Mouse (Mus musculus): ENCODE results near the gene Ncs1. TPM values are rescaled to one million over a fixed set of nuclear protein-coding genes. Genes with fewer than 3 reads are reported as not detected.

Gene Ncs1
- polyA plus RNA-seq (2015; fragmentation: Nextera tagmentation; extraction: Ambion mirVana) = 33.7 and 35.1 TPM in 2 replicates

DNA sequence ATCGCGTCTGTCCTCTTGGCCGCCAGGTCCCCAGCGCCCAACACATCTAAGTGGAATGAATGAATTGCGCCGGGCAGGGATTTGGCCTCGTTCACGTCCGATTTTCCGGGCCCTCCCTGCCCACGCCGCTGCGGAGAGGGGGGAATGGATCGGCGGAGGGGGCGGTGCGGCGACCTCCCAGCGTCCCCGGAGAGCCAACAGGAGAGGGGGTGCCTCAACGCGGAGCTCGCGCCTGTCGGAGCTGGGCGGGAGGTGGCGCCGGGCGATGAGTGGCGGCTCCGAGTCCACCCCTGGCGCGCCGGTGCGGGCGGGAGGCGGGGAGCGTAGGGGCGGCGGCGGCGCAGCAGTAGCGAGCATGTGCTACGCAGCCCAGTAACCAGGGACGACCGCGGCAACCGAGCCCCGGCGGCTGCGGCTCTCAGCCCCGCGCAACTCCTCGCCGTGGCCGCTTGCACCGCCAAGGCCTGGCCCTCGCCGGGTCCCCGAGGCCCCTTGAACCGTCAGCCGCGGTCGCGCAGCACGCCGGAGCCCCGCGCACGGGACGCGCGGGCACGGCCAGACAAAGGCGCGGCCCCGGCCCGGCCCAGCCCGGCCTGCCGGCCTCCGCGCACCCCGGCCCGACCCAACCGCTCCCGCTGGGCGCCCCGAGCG is at the start of gene Ncs1:
Gene Ncs1 (plus strand): TSS at position 333 of the 651 bp plus-strand sequence.
- WGBS = under 1% methylated on average over 79 of the region's 89 CpGs
- peaks cover 59% of the 10 kb centered on the region for H3K4me1 ChIP-seq (replicated peaks)
- peak; percentile 83 for ATAC-seq (replicated peaks; ENCODE audit: insufficient number of reproducible peaks, insufficient read depth, low FRiP score, low read depth)

GRCm38 (mm10) chr2:31198621-31199020 is 47.0 kb upstream of the Ncs1 start:
- Histone ChIP-seq H3K4me3 (no peak overlapping the region), H3K27me3 (no peaks in the 10 kb centered on the region), H3K9me3 (replicated peaks) (no peaks in the 10 kb centered on the region), H3K9ac (no peak overlapping the region), H3K4me2 (no peak overlapping the region), H3K27ac (peak overlapping the region; percentile 83), H3K4me1 (replicated peaks) (peaks cover 55% of the 10 kb centered on the region), H3K36me3 (peaks cover 30% of the 10 kb centered on the region; the same call in 1 of the 2 replicates)
- ATAC-seq (replicated peaks; ENCODE audit: insufficient number of reproducible peaks, insufficient read depth, low FRiP score, low read depth) = no peak
- 55% methylated on average over 4 of the region's 4 CpGs for WGBS

More for the DNA sequence above, at the start of gene Ncs1:
- peak within 1 kb of the TSS; percentile 85 for H3K27ac ChIP-seq
- H3K9ac ChIP-seq = peak within 1 kb of the TSS; percentile 93
- no peaks in the 10 kb centered on the region for H3K9me3 ChIP-seq (replicated peaks)
- peak within 1 kb of the TSS; percentile 86 for H3K4me3 ChIP-seq
- no peaks in the 10 kb centered on the region for H3K36me3 ChIP-seq
- H3K27me3 ChIP-seq = peaks cover 4% of the 10 kb centered on the region; the same call in 1 of the 2 replicates
- peak within 1 kb of the TSS; percentile 95 for H3K4me2 ChIP-seq

DNA sequence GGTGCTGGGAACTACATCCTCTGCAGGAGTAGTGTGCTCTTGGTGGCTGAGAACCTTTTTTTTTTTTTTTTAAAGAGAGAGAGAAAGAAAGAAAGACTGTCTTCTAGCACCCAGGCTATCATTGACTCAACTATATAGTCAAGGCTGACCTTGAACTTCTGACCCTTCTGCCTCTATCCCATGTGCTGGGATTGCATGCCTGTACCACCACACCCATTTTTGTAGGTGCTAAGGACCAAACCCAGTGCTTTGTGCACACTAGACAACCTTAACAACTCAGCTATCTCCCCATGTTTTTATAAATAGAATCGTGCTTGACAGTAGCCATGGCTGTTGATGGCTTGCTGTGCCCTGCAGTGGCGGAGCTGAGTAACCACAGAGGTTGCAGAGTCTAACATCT is 45.6 kb upstream of the Ncs1 start:
- Histone ChIP-seq H3K9me3 (replicated peaks) (no peaks in the 10 kb centered on the region), H3K36me3 (peaks cover 21% of the 10 kb centered on the region; the same call in 1 of the 2 replicates), H3K27me3 (no peaks in the 10 kb centered on the region), H3K9ac (no peak overlapping the region), H3K4me1 (replicated peaks) (peaks cover 62% of the 10 kb centered on the region), H3K27ac (peak overlapping the region; percentile 83), H3K4me2 (no peak overlapping the region), H3K4me3 (no peak overlapping the region)
- 36% methylated on average over 2 of the region's 2 CpGs for WGBS
- ATAC-seq (replicated peaks; ENCODE audit: insufficient number of reproducible peaks, insufficient read depth, low FRiP score, low read depth) = no peak

DNA sequence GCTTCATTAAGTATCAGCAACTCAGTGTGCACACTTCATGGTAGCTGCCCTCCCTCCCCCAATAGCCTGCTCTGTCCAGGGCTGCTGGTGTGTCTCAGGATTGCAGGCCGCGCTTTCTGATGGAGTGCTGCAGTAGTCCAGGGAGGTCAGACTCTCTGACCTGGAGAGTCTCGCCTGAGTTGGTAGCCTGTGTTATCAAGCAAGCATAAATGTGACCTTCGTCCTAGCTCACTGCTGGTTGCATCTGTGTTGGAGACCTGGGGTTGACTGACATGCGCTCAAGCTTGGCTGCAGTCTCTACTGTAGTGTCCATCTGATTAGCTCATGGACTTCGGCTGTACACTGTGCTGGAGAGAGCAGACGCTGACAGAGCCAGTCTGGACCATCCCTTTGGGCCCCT is 43.8 kb upstream of the Ncs1 start:
- H3K4me3 ChIP-seq = no peak overlapping the region
- no peaks in the 10 kb centered on the region for H3K27me3 ChIP-seq
- no peaks in the 10 kb centered on the region for H3K9me3 ChIP-seq (replicated peaks)
- H3K27ac ChIP-seq = peak overlapping the region; percentile 77
- ATAC-seq (replicated peaks; ENCODE audit: insufficient number of reproducible peaks, insufficient read depth, low FRiP score, low read depth) = no peak
- peaks cover 77% of the 10 kb centered on the region for H3K4me1 ChIP-seq (replicated peaks)
- H3K36me3 ChIP-seq = peaks cover 11% of the 10 kb centered on the region; the same call in 1 of the 2 replicates
- 0 out of 2 replicates have a peak overlapping the region, but pooled peaks have one; percentile 14 for H3K9ac ChIP-seq
- WGBS = 49% methylated on average over 7 of the region's 7 CpGs
- no peak overlapping the region for H3K4me2 ChIP-seq

- no peak for ATAC-seq (replicated peaks; ENCODE audit: insufficient number of reproducible peaks, insufficient read depth, low FRiP score, low read depth)
These were observed 43.3 kb upstream of the Ncs1 start for GRCm38 (mm10) chr2:31202357-31202756.

DNA sequence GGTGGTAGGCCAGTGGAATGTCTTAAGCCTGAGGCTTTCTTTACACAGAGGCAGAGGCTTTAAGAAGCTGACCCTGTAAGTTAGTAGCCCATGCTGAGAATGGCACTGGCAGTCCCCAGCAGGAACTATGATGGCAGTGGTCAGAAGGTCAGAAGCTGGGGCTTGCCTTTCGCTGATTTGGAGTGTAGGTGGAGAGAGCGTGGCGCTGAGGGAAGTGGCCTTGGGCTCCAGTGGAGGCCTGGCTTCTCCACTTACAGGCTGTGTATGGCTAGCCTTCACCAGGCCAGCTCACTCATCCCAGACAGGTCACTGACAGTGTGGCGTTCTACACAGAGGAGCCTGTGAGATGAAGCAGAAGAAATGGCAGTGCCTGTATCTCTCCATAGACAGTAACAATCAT is 42.7 kb upstream of the Ncs1 start:
- H3K27ac ChIP-seq = peak overlapping the region; percentile 77
- no peak overlapping the region for H3K4me3 ChIP-seq
- no peaks in the 10 kb centered on the region for H3K9me3 ChIP-seq (replicated peaks)
- no peak for ATAC-seq (replicated peaks; ENCODE audit: insufficient number of reproducible peaks, insufficient read depth, low FRiP score, low read depth)
- H3K9ac ChIP-seq = no peak overlapping the region
- H3K36me3 ChIP-seq = peaks cover 6% of the 10 kb centered on the region; the same call in 1 of the 2 replicates
- H3K4me2 ChIP-seq = no peak overlapping the region
- H3K27me3 ChIP-seq = no peaks in the 10 kb centered on the region
- H3K4me1 ChIP-seq (replicated peaks) = peaks cover 77% of the 10 kb centered on the region
- WGBS = 73% methylated on average over 4 of the region's 4 CpGs

More at GRCm38 (mm10) chr2:31202357-31202756, 43.3 kb upstream of the Ncs1 start:
- Histone ChIP-seq H3K4me1 (replicated peaks) (peaks cover 79% of the 10 kb centered on the region), H3K27me3 (no peaks in the 10 kb centered on the region), H3K4me2 (no peak overlapping the region), H3K9ac (0 out of 2 replicates have a peak overlapping the region, but pooled peaks have one; percentile 14), H3K36me3 (peaks cover 6% of the 10 kb centered on the region; the same call in 1 of the 2 replicates), H3K4me3 (no peak overlapping the region), H3K9me3 (replicated peaks) (no peaks in the 10 kb centered on the region), H3K27ac (peak overlapping the region; percentile 77)
- WGBS = 50% methylated on average over 3 of the region's 3 CpGs

GRCm38 (mm10) chr2:31204677-31205076 is 40.9 kb upstream of the Ncs1 start:
- Histone ChIP-seq H3K9ac (no peak overlapping the region), H3K9me3 (replicated peaks) (no peaks in the 10 kb centered on the region), H3K4me2 (no peak overlapping the region), H3K4me3 (no peak overlapping the region), H3K4me1 (replicated peaks) (peaks cover 75% of the 10 kb centered on the region), H3K27me3 (no peaks in the 10 kb centered on the region), H3K27ac (peak overlapping the region; percentile 4), H3K36me3 (no peaks in the 10 kb centered on the region)
- WGBS = 58% methylated on average over 5 of the region's 5 CpGs
- no peak for ATAC-seq (replicated peaks; ENCODE audit: insufficient number of reproducible peaks, insufficient read depth, low FRiP score, low read depth)

DNA sequence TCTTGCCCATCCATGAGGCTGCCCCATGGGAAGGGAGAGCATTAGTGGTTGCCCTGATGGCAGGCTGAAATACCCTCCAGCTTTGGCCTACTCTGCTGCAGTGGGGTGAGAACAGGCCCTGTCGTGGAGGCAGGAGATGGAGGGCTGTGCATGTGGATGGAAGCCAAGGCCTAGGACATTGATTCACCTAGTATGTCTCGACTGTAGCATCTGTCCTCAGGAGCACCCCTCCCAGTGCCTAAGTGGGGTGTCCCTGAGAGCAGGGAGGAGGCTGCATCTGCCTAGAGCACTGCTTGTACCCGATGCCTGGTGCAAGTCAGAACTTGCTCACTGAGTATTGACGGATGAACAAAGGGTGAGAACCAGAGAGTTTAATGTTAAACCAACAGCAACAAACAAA is 39.4 kb upstream of the Ncs1 start:
- H3K4me1 ChIP-seq (replicated peaks) = peaks cover 78% of the 10 kb centered on the region
- H3K9ac ChIP-seq = no peak overlapping the region
- no peak for ATAC-seq (replicated peaks; ENCODE audit: insufficient number of reproducible peaks, insufficient read depth, low FRiP score, low read depth)
- no peaks in the 10 kb centered on the region for H3K36me3 ChIP-seq
- 65% methylated on average over 4 of the region's 4 CpGs for WGBS
- no peak overlapping the region for H3K4me3 ChIP-seq
- H3K27me3 ChIP-seq = no peaks in the 10 kb centered on the region
- H3K9me3 ChIP-seq (replicated peaks) = no peaks in the 10 kb centered on the region
- H3K27ac ChIP-seq = 0 out of 2 replicates have a peak overlapping the region, but pooled peaks have one; percentile 14
- no peak overlapping the region for H3K4me2 ChIP-seq

- Histone ChIP-seq H3K36me3 (no peaks in the 10 kb centered on the region), H3K27me3 (no peaks in the 10 kb centered on the region), H3K4me2 (no peak overlapping the region), H3K4me1 (replicated peaks) (peaks cover 78% of the 10 kb centered on the region), H3K9ac (no peak overlapping the region), H3K9me3 (replicated peaks) (no peaks in the 10 kb centered on the region), H3K4me3 (no peak overlapping the region), H3K27ac (peak overlapping the region; percentile 43; the same call in 1 of the 2 replicates)
- ATAC-seq (replicated peaks; ENCODE audit: insufficient number of reproducible peaks, insufficient read depth, low FRiP score, low read depth) = no peak
- 69% methylated on average over 8 of the region's 8 CpGs for WGBS
These were observed 38.7 kb upstream of the Ncs1 start for GRCm38 (mm10) chr2:31206882-31207281.

DNA sequence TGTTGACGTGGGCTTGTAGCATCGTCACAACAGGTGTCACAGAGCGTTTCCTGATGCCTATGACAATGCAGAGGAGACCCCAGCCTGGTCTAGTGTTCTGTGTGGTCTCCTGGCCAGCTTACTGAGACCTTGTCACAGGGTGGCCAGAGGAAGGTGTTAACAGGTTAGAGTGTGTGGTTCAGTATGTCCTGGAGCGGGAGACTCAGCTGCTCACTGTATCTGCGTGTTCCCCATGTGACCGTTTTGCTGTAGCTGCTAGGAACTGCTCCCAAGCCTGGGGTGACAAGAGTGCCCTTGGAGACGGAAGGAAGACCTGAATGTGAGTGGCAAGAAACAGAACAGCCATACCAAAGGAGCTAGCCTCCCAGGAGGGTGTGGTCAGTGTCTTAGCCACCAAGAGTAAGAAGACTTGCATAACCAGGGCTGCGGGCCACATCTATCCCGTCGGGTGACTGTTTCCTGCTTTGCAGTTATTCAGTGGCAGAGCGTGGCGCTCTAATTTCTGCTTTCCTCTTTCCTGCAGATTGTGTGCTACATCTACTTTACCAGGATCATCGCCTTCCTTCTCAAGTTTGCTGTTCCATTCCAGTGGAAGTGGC is 37.0 kb upstream of the Ncs1 start:
- Histone ChIP-seq H3K36me3 (no peaks in the 10 kb centered on the region), H3K4me1 (replicated peaks) (peaks cover 78% of the 10 kb centered on the region), H3K27me3 (no peaks in the 10 kb centered on the region), H3K27ac (peak overlapping the region; percentile 94), H3K4me2 (no peak overlapping the region), H3K9me3 (replicated peaks) (no peaks in the 10 kb centered on the region), H3K4me3 (no peak overlapping the region), H3K9ac (no peak overlapping the region)
- peak; percentile 36; the same call in 1 of the 2 replicates for ATAC-seq (replicated peaks; ENCODE audit: insufficient number of reproducible peaks, insufficient read depth, low FRiP score, low read depth)
- 59% methylated on average over 13 of the region's 13 CpGs for WGBS

DNA sequence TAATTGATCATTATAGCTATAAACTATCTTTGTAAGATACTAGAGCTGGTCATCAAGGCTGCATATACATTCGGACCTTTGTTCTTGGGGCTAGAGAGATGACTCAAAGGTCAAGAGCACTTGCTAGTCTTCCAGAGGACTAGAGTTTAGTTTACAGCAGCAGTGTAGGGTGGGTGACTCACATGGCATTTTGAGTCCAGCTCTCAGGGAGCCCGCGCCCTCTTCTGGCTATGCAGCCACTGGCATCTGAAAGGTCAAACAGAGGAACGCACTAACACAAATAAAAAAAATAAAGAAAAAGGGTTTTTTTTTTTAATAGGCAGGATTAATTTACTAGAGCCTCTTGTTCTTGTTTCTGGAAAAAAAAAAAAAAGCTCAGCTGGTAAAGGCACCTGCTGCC is 36.1 kb upstream of the Ncs1 start:
- WGBS = 70% methylated on average over 4 of the region's 4 CpGs
- Histone ChIP-seq H3K4me3 (no peak overlapping the region), H3K9me3 (replicated peaks) (no peaks in the 10 kb centered on the region), H3K27ac (peak overlapping the region; percentile 94), H3K4me2 (no peak overlapping the region), H3K27me3 (no peaks in the 10 kb centered on the region), H3K9ac (0 out of 2 replicates have a peak overlapping the region, but pooled peaks have one; percentile 12), H3K4me1 (replicated peaks) (peaks cover 81% of the 10 kb centered on the region), H3K36me3 (no peaks in the 10 kb centered on the region; the same call in 1 of the 2 replicates)
- no peak for ATAC-seq (replicated peaks; ENCODE audit: insufficient number of reproducible peaks, insufficient read depth, low FRiP score, low read depth)
